Mouse (Mus musculus): ENCODE data around the gene Gap43. TPM values are rescaled to one million over a fixed set of nuclear protein-coding genes. Genes with fewer than 3 reads are reported as not detected.
A peak's percentile ranks its signal among the peaks of the same experiment; 100 is the strongest.
"Not testable (repeated sequence)": the region's sequence is repeated elsewhere in the genome, so short reads cannot be mapped to it uniquely, and the experiment has no call there.

Gene Gap43
- polyA plus RNA-seq, 1 experiment from 2014 or later = 44.0 TPM

DNA sequence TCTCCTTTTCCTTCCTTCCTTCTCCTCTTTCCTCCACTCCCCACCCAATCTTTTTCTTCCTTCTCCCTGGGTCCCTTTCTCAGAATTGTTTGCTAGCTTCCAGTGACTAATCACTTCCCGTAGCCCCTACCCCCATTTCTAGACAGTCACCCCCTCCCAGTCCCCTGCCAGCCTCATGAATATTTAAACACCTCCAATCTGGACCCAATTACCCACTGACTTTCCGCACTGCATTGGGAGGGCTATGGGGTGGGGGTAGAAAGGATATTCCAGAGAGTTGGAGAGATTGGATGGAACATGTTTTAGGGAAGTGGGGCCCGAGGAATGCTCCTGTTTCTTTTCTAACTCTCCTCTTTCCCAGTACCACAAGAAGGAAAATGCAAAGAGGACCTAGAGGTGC is 414 bp upstream of the Gap43 start:
- not testable (repeated sequence) for H3K9ac ChIP-seq (ENCODE audit: low read length); H3K4me3 ChIP-seq (ENCODE audit: low read depth, low read length); H3K27me3 ChIP-seq (ENCODE audit: control insufficient read depth, insufficient read depth, low read length); H3K27ac ChIP-seq (replicated peaks; ENCODE audit: low read depth, low read length); H3K9me3 ChIP-seq (ENCODE audit: control insufficient read depth, low read length); ATAC-seq (ENCODE audit: insufficient number of reproducible peaks, low FRiP score, low TSS enrichment, low read depth); H3K36me3 ChIP-seq (ENCODE audit: control insufficient read depth, insufficient read depth, low read length)
- Histone ChIP-seq H3K4me1 (ENCODE audit: control insufficient read depth, insufficient read depth, low read length) (peaks cover 10% of the 10 kb centered on the region), H3K4me2 (ENCODE audit: low read depth, severe bottlenecking) (peak overlapping the region; percentile 72; the same call in 1 of the 2 replicates)
- peak; percentile 27 for DNase-seq (ENCODE audit: low spot score)
- 2% methylated on average over 2 of the region's 3 CpGs for WGBS

DNA sequence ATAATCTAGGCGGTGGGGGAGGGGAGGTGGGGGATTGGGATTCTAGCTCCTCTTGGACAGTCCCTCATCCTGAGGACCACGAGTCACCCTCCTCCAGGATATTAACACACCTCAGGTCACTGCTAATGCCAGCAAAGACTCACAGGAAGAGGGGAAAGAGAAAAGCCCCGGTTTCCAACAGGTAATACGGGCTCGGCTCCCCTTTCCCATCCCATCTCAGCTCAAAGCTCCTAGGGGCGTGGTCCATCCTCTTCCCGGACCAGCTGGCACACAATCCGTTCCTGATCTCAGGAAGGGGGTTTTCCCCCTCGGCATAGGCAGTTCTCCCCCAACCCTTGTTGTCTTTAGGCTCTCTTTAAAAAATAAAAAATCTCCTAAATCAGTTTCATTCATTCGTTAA is 939 bp downstream of the Gap43 start:
- Histone ChIP-seq H3K36me3 (ENCODE audit: control insufficient read depth, insufficient read depth, low read length) (no peaks in the 10 kb centered on the region), H3K27me3 (ENCODE audit: control insufficient read depth, insufficient read depth, low read length) (no peaks in the 10 kb centered on the region), H3K4me1 (ENCODE audit: control insufficient read depth, insufficient read depth, low read length) (peaks cover 10% of the 10 kb centered on the region), H3K4me2 (ENCODE audit: low read depth, severe bottlenecking) (peak overlapping the region; percentile 72), H3K4me3 (ENCODE audit: low read depth, low read length) (peak overlapping the region; percentile 34), H3K9ac (ENCODE audit: low read length) (no peak overlapping the region), H3K27ac (replicated peaks; ENCODE audit: low read depth, low read length) (no peak overlapping the region), H3K9me3 (ENCODE audit: control insufficient read depth, low read length) (no peaks in the 10 kb centered on the region)
- WGBS = 0% methylated on average over 10 of the region's 10 CpGs
- DNase-seq (ENCODE audit: low spot score) (peak; percentile 39), ATAC-seq (ENCODE audit: insufficient number of reproducible peaks, low FRiP score, low TSS enrichment, low read depth) (no peak)

DNA sequence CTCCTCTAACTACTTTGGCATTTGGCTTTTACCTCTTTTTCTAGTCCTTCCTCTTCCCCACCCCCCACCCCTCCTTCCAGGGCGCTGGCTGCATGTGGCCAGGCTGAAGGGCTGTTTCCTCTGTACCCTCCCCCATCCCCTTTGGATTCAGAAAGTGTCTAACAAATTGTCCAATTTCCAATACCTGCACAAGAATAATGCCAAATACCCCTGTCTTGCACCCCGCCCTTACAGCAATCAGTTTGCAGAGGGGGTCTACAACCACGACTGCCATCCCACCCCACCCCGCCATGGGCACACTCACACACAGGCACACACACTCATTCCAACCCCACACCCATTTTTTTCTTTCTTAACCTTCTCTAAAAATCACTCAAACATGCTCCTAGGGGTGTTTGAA is 1.5 kb downstream of the Gap43 start:
- WGBS = 5% methylated on average over 4 of the region's 4 CpGs
- Histone ChIP-seq H3K4me3 (ENCODE audit: low read depth, low read length) (peak overlapping the region; percentile 34), H3K36me3 (ENCODE audit: control insufficient read depth, insufficient read depth, low read length) (no peaks in the 10 kb centered on the region), H3K9me3 (ENCODE audit: control insufficient read depth, low read length) (no peaks in the 10 kb centered on the region), H3K27me3 (ENCODE audit: control insufficient read depth, insufficient read depth, low read length) (no peaks in the 10 kb centered on the region), H3K9ac (ENCODE audit: low read length) (no peak overlapping the region), H3K4me2 (ENCODE audit: low read depth, severe bottlenecking) (peak overlapping the region; percentile 72), H3K4me1 (ENCODE audit: control insufficient read depth, insufficient read depth, low read length) (peaks cover 10% of the 10 kb centered on the region), H3K27ac (replicated peaks; ENCODE audit: low read depth, low read length) (no peak overlapping the region)
- DNase-seq (ENCODE audit: low spot score) (no peak), ATAC-seq (ENCODE audit: insufficient number of reproducible peaks, low FRiP score, low TSS enrichment, low read depth) (no peak)

DNA sequence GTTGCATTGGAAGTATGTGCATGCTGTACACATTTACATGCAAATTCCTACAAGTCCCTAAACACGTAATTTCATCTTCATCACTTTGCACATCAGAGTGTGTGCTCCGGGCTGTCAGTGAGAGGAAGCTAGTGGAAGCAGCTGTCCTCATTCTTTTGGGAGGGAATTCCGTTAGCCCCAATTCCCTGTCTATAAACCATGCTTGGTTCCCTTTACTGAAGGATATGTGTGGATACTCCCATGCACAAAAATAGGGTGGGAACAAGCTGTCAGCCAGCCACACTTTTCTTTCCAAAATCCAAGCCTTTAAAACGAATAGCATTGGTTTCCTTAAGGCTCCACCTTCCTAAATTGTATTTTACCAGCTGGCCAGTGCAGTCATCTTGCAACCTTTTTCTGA is 2.1 kb downstream of the Gap43 start:
- DNase-seq (ENCODE audit: low spot score) = no peak
- H3K36me3 ChIP-seq (ENCODE audit: control insufficient read depth, insufficient read depth, low read length) = no peaks in the 10 kb centered on the region
- ATAC-seq (ENCODE audit: insufficient number of reproducible peaks, low FRiP score, low TSS enrichment, low read depth) = no peak
- no peak overlapping the region for H3K4me3 ChIP-seq (ENCODE audit: low read depth, low read length)
- peak overlapping the region; percentile 72; the same call in 1 of the 2 replicates for H3K4me2 ChIP-seq (ENCODE audit: low read depth, severe bottlenecking)
- WGBS = 18% methylated on average over 4 of the region's 4 CpGs
- no peaks in the 10 kb centered on the region for H3K9me3 ChIP-seq (ENCODE audit: control insufficient read depth, low read length)
- H3K27ac ChIP-seq (replicated peaks; ENCODE audit: low read depth, low read length) = no peak overlapping the region
- H3K4me1 ChIP-seq (ENCODE audit: control insufficient read depth, insufficient read depth, low read length) = peaks cover 10% of the 10 kb centered on the region
- H3K27me3 ChIP-seq (ENCODE audit: control insufficient read depth, insufficient read depth, low read length) = no peaks in the 10 kb centered on the region
- no peak overlapping the region for H3K9ac ChIP-seq (ENCODE audit: low read length)

DNA sequence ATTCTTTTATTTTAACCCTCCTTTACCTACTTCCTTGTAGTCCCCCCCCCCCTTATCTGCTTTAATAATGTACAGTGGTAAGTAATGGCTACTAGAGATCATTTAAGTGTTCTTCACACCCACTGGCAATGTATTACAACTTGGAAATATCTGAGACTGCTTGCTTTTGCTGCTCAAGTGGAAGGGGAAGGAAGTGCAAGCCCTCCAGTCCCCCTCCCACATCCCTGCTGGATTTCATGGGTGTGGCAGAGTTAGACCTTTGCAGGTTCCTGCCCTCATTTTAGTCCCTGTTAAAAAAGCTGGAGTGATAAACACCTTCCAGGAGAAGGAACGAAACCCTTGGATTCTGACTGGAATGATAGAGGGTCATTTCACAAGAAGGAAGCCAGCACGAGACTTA is 2.8 kb downstream of the Gap43 start:
- H3K9ac ChIP-seq (ENCODE audit: low read length) = no peak overlapping the region
- peaks cover 10% of the 10 kb centered on the region for H3K4me1 ChIP-seq (ENCODE audit: control insufficient read depth, insufficient read depth, low read length)
- H3K36me3 ChIP-seq (ENCODE audit: control insufficient read depth, insufficient read depth, low read length) = no peaks in the 10 kb centered on the region
- no peaks in the 10 kb centered on the region for H3K27me3 ChIP-seq (ENCODE audit: control insufficient read depth, insufficient read depth, low read length)
- DNase-seq (ENCODE audit: low spot score) (no peak), ATAC-seq (ENCODE audit: insufficient number of reproducible peaks, low FRiP score, low TSS enrichment, low read depth) (no peak)
- no peak overlapping the region for H3K4me3 ChIP-seq (ENCODE audit: low read depth, low read length)
- no peaks in the 10 kb centered on the region for H3K9me3 ChIP-seq (ENCODE audit: control insufficient read depth, low read length)
- no peak overlapping the region for H3K27ac ChIP-seq (replicated peaks; ENCODE audit: low read depth, low read length)
- no peak overlapping the region for H3K4me2 ChIP-seq (ENCODE audit: low read depth, severe bottlenecking)
- WGBS = 9% methylated on average over 2 of the region's 2 CpGs

DNA sequence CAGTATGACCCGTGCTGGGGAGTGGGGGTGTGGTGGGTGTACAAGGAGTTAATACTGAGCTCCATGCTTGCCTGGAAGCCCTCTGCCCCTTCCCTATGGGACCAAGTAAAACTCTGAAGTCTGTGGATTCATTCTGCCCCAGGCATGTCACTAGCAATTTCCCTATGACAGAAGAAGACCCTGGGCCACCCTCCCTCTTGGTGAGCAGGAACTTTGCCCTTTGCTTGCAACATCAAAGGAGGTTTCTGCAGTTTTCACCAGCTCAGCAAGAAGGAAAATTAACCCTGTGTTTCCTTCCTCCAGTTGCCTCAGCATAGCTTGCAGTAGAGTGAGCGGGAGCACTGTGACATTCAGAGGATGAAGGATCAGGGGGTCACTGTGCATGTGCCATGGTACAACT is 3.8 kb downstream of the Gap43 start:
- H3K27ac ChIP-seq (replicated peaks; ENCODE audit: low read depth, low read length) = no peak overlapping the region
- H3K9ac ChIP-seq (ENCODE audit: low read length) = no peak overlapping the region
- ATAC-seq (ENCODE audit: insufficient number of reproducible peaks, low FRiP score, low TSS enrichment, low read depth) (no peak), DNase-seq (ENCODE audit: low spot score) (peak; percentile 35)
- no peaks in the 10 kb centered on the region for H3K36me3 ChIP-seq (ENCODE audit: control insufficient read depth, insufficient read depth, low read length)
- H3K4me2 ChIP-seq (ENCODE audit: low read depth, severe bottlenecking) = no peak overlapping the region
- no peak overlapping the region for H3K4me3 ChIP-seq (ENCODE audit: low read depth, low read length)
- no peaks in the 10 kb centered on the region for H3K9me3 ChIP-seq (ENCODE audit: control insufficient read depth, low read length)
- H3K27me3 ChIP-seq (ENCODE audit: control insufficient read depth, insufficient read depth, low read length) = no peaks in the 10 kb centered on the region
- WGBS = 7% methylated on average over 2 of the region's 2 CpGs
- peaks cover 10% of the 10 kb centered on the region for H3K4me1 ChIP-seq (ENCODE audit: control insufficient read depth, insufficient read depth, low read length)

DNA sequence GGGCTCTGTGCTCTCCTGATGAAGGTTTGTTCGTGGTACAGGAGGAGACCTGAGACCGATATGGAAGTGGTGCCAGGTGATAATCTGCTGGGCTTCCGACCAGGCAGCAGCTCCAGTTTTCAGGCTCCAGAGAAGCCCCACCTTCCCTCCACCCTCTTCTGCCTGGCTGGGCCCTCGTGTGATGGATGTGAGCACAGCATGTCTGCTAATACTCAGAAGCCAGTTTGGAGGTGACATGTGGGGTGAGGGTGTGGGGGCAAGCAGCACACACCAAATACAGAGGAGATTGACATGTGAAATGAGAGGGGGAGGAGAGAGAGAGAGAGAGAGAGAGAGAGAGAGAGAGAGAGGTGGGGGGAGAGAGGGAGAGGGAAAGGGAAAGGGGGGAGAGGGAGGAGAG is 8.1 kb downstream of the Gap43 start:
- no peak overlapping the region for H3K27ac ChIP-seq (replicated peaks; ENCODE audit: low read depth, low read length)
- H3K9ac ChIP-seq (ENCODE audit: low read length) = no peak overlapping the region
- no peaks in the 10 kb centered on the region; the same call in 1 of the 2 replicates for H3K4me1 ChIP-seq (ENCODE audit: control insufficient read depth, insufficient read depth, low read length)
- H3K4me3 ChIP-seq (ENCODE audit: low read depth, low read length) = no peak overlapping the region
- no peak for DNase-seq (ENCODE audit: low spot score)
- ATAC-seq (ENCODE audit: insufficient number of reproducible peaks, low FRiP score, low TSS enrichment, low read depth) = no peak
- H3K4me2 ChIP-seq (ENCODE audit: low read depth, severe bottlenecking) = no peak overlapping the region
- H3K27me3 ChIP-seq (ENCODE audit: control insufficient read depth, insufficient read depth, low read length) = no peaks in the 10 kb centered on the region
- H3K36me3 ChIP-seq (ENCODE audit: control insufficient read depth, insufficient read depth, low read length) = no peaks in the 10 kb centered on the region
- WGBS = 8% methylated on average over 4 of the region's 4 CpGs
- no peaks in the 10 kb centered on the region for H3K9me3 ChIP-seq (ENCODE audit: control insufficient read depth, low read length)

DNA sequence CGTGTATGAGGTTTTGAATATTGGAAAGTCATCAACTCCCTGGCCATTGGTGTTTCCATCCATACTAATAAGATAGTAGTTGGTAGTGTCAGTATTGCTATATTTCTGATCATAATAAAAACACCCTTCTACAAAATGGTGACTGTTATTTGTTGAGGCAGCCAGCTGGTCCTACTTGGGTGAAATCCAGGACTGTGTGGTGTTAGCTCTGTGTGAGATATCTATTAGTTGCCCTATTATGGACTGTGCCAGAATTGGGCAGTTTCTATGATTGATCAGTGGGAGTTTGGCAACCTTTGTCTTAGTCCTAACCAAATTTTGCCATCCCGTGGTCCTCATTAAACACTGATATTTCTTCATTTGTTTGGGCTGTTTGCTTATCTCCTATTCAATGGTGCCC is 14.3 kb downstream of the Gap43 start:
- Histone ChIP-seq H3K36me3 (ENCODE audit: control insufficient read depth, insufficient read depth, low read length) (no peaks in the 10 kb centered on the region), H3K9ac (ENCODE audit: low read length) (no peak overlapping the region), H3K27me3 (ENCODE audit: control insufficient read depth, insufficient read depth, low read length) (no peaks in the 10 kb centered on the region), H3K4me2 (ENCODE audit: low read depth, severe bottlenecking) (no peak overlapping the region), H3K27ac (replicated peaks; ENCODE audit: low read depth, low read length) (no peak overlapping the region), H3K4me1 (ENCODE audit: control insufficient read depth, insufficient read depth, low read length) (no peaks in the 10 kb centered on the region), H3K9me3 (ENCODE audit: control insufficient read depth, low read length) (no peaks in the 10 kb centered on the region), H3K4me3 (ENCODE audit: low read depth, low read length) (no peak overlapping the region)
- DNase-seq (ENCODE audit: low spot score) (no peak), ATAC-seq (ENCODE audit: insufficient number of reproducible peaks, low FRiP score, low TSS enrichment, low read depth) (no peak)
- WGBS = 82% methylated on average over 2 of the region's 2 CpGs

DNA sequence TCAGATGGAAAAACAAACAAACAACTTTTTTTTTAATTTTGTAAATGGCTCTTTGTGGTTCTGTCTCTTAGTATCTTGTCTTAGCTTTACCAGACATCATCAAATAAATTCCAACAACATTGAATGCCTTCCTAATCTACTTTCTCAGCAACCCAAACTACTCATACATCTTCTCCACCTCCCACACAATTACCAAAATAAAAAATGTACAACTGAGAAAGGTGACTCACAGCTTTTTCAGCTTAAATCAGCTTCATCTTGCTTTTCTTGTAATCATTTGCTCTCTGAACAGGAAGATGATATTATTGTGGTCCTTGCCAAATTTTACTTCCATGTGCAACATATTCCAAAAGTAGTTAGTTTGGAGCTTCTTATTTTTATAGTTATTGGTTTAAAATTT is 14.9 kb downstream of the Gap43 start:
- H3K27me3 ChIP-seq (ENCODE audit: control insufficient read depth, insufficient read depth, low read length) = no peaks in the 10 kb centered on the region
- H3K36me3 ChIP-seq (ENCODE audit: control insufficient read depth, insufficient read depth, low read length) = no peaks in the 10 kb centered on the region
- no peaks in the 10 kb centered on the region for H3K9me3 ChIP-seq (ENCODE audit: control insufficient read depth, low read length)
- no peak overlapping the region for H3K9ac ChIP-seq (ENCODE audit: low read length)
- DNase-seq (ENCODE audit: low spot score) (no peak), ATAC-seq (ENCODE audit: insufficient number of reproducible peaks, low FRiP score, low TSS enrichment, low read depth) (no peak)
- H3K27ac ChIP-seq (replicated peaks; ENCODE audit: low read depth, low read length) = no peak overlapping the region
- H3K4me1 ChIP-seq (ENCODE audit: control insufficient read depth, insufficient read depth, low read length) = no peaks in the 10 kb centered on the region
- H3K4me2 ChIP-seq (ENCODE audit: low read depth, severe bottlenecking) = no peak overlapping the region
- no peak overlapping the region for H3K4me3 ChIP-seq (ENCODE audit: low read depth, low read length)

Measured in limb, embryonic 11.5 days (tissue).